Mouse (Mus musculus) spleen, adult 10 weeks (tissue): ENCODE results near the gene Gm5868. TPM values are rescaled to one million over a fixed set of nuclear protein-coding genes. Genes with fewer than 3 reads are reported as not detected.

ENCODE experiments used
- polyA plus RNA-seq: library from polyadenylated mRNA; stranded (reverse); fragments of 350-450 nt; fragmentation: Illumina TruSeq; extraction: RNeasy Lipid Tissue Mini Kit (QIAGEN cat#74804); gene quantifications from one replicate; pipeline ENCODE4 v1.2.3, GENCODE M21; 2015; ENCODE audit warnings: low replicate concordance; ENCODE audit not compliant: insufficient read depth

Gene Gm5868
- not detected for polyA plus RNA-seq

GRCm38 (mm10) chr5:72587192-72587681 is at the start of gene Gm5868:
Gene Gm5868 (minus strand): TSS chr5:72587551.

DNA sequence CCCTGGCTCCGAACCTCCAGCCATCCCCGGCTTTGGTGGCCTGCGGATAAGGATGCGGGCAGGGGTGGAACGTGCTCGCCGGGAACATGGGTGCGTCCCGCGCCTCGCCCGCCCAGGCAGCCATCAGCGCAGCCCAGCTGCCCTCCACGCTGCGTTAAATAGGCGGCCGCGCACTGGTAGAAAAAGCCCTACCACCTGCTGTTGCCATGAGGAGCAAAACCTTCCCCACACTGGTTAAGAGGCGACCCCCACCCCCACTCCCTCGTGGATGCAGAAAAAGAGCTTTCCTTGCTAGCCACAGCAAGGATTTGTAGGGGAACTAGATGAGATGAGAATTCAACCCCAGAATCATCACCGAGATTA is 6.4 kb downstream of the Gm5868 start, which contains the start of gene Zar1:
TSS of gene Zar1 (minus strand) at position 285 of the 363 bp plus-strand sequence.

DNA sequence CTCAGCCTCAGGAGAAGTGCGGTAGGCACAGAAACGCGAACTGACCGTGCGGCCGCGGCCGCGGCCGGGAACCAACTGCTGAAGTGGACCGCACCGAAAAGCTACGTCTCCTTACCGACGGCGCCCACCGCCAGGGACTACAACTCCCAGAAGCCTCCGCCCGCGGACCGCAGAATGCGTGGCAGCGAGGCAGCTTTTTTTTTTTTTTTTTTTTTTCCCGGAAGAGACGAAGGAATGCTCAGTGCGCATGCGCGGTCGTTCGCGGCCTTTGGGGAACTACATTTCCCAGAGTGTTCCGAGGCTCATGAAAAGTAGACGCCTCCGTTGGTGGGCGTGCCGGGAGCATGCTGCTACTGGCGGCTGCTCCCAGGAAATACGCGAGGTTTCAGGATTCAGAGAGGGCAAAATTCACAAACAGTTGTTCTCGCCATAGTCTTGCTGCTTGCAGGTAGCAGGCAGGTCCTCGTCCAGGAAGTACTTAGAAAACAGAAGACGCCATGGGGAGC is 27.8 kb downstream of the Gm5868 start, which contains the start of gene Nfxl1:
TSS of gene Nfxl1 (minus strand) at position 141 of the 506 bp plus-strand sequence.

Other genes with a start within 250 kb of the Gm5868 start
- 0.26 TPM for gene Corin, start 83.1 kb downstream of the Gm5868 start, polyA plus RNA-seq
- 17.8 TPM for gene Nfxl1, start 27.9 kb downstream of the Gm5868 start, polyA plus RNA-seq
- gene Zar1, start 6.3 kb downstream of the Gm5868 start, polyA plus RNA-seq = not detected
- gene Cnga1, start 56.7 kb upstream of the Gm5868 start, polyA plus RNA-seq = 3.6 TPM
- gene Nipal1, start 60.2 kb upstream of the Gm5868 start, polyA plus RNA-seq = 2.1 TPM
- 28.1 TPM for gene Txk, start 165.2 kb upstream of the Gm5868 start, polyA plus RNA-seq